Mouse (Mus musculus) mature B cell (primary cell): ENCODE measurements around the gene Wdr5.

Experiments used
- in situ Hi-C: fragments of 300-500 bp; cut with MboI; formaldehyde crosslinking; loops from 2 replicates; pipeline ENCODE4 v1.14.3; 2019

The Wdr5 gene

DNA sequence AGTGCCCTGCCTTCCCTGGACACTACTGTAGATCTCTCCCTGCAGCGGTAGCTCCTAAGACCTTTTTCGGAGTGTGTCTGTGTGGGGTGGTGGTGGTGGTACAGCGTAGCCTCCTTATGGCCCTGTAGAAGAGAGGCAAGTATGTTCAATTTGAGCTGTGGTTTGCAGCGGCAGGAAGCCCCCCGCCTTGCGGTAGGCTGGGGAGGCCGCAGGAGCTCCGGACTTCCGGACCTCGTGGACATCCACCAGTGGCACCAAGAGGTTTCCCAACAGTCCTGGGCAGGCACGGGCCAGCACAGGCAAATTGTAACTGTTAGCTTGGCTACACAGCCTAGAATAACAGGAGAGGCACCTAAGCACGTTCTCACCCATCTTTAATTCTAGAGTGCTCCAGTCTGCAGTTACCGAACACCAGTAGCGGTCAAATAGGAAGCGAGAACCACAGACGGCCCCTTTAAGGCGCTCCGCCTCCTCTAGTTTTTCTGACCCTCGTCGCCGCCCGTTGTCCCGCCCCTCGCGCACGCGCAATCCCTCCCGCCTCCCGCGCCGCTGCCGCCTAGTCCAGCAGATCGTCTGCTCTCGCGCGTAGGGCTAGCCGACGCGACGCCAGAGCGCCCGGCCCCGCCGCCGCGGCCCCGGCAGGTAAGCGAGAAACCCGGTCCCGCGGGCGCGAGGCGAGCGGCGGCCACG, at the start of gene Wdr5:
Wdr5 (plus strand) TSS at position 519 of the 690 bp plus-strand sequence.
- in situ Hi-C loops, result no loop called here

DNA sequence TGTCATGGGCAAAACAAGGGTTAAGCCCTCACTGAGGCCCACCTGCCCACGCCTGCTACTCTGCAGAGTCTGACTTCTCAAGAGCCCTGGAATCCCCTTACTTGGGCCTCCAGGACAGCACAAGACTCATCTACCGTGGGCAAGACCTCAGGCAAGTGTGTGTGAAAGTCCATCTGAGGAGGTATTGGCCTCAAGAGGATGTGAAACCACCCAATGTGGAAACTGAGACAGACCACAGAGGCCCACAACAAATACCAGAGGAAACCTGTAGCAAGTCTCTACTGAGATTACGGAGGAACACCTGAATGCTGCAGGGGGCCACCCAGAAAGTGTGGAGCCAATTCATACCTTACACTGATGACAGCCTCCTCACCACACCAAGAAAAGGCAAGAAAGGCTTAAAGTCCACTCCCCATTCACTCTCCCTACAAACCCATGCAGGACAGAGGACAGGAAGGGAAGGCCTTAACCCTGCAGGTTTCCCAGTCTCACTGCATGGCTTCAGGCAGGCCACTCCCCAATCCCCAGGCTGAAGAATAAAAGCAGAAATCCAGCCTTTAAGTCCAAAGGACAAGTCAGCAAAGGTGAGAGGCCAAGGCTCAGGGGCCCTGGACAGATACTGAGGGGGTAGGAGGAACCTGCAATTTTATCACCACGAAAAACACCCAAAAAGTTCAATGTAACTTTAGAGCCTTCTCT, 45.5 kb upstream of the Wdr5 start:
- in situ Hi-C loops, result no loop called here

DNA sequence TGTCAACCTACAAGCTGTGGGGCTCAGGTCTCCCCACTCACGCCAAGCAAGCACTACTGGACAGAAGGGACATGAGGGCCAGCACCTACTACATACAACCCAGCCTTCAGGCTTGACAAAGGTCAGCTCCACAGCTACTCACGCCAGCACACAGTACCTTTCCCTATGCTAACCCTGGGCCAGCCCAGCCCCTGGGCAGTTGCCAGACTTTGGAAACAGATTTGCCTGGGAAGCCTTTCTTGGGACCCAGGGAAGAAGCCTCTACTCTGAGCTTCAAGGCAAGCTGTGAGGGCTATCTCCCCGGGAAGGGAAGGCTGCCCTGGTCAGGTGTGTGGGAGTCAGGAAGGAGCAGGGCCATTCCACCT, 45.0 kb upstream of the Wdr5 start:
- in situ Hi-C loops, result no loop called here

DNA sequence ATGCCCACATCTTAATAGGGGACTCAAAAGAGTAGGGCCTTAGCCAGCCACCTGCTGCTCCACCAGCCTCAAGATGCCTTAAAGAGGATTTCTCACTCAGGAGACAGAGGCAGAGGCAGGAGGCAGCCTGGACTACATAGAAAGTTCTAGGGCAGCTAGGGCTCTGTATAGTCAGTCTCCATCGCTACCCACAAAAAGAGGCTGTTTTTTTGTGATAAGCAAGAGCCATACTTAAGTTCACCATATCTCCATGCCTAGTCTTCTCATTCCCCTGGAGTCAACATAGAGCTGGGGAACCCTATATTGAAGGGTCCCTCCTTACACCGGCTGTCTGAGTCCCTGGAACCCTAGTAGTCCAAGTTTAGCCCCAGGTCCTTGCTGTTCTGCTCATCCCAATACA, 44.4 kb upstream of the Wdr5 start:
- in situ Hi-C loops, result no loop called here

DNA sequence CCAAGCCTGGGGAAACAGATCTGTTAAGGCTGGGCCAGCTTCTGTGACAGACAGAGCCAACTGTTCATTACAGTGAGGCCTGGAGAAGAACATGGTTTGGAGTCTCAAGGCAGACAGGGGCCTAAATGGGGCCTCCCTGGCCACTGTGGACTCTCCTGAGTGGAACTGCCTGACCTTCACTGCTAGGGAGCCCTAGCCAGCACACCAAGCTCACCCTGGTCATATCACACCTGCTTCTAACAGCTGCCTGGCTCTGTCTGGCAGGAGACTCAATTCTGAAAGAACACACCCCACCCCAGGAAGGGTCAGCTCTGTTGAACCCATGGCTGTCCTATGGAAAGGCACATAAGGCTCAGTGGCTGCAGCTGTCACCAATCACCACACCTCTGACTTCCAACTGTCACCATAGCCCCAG, 43.8 kb upstream of the Wdr5 start:
- in situ Hi-C loops, result no loop called here

DNA sequence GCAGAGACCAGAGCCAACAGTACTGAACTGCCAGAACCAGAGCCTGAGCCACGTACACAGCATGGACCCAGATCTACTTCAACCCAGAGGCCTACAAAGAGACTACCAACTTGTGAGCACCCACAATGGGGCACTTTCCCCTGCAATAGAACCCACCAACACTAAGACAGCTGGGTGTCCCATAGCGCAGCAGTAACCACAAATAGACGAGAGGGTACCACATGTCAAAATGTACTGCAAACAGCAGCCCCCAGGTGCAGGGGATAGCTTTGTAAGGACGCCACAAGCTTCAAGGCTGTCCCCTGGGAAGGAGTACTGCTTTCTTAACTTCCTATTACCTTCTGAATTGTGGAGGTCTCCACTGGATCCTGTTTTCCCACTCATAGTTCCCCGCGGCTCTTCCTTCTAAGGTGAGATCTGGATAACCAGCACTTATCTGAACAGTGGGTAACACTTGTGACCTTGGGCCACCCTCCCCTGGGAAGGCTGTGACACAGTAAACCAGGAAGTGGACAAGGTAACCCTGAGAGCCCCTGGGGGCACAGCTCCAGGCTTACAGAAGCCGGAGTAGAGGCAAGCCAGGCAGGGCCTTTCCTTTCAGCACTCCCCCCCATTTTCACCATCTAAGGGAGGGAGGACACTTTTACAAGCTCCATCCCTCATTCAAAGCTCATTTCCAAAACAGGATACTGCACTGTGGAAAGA, 41.7 kb upstream of the Wdr5 start:
- in situ Hi-C loops, result no loop called here

DNA sequence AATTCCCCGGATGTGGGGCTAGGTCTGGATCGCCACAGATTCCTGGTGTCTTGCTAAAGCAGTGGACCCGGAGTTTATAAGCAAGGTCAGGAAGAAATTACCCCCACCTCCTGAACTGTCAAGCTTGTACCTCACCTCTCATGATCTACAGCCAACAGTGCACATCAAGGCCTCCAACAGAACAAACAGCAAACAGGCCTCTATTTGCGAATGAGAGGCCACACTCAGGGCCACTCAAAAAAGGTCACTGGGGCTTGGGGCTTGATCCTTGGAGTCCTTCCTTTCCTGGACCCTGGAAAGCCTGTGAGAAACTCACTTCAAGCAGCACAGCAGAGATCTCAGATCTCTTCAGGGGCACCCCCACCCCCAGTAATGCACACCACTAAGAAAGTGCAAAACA, 41.0 kb upstream of the Wdr5 start:
- in situ Hi-C loops, result no loop called here

DNA sequence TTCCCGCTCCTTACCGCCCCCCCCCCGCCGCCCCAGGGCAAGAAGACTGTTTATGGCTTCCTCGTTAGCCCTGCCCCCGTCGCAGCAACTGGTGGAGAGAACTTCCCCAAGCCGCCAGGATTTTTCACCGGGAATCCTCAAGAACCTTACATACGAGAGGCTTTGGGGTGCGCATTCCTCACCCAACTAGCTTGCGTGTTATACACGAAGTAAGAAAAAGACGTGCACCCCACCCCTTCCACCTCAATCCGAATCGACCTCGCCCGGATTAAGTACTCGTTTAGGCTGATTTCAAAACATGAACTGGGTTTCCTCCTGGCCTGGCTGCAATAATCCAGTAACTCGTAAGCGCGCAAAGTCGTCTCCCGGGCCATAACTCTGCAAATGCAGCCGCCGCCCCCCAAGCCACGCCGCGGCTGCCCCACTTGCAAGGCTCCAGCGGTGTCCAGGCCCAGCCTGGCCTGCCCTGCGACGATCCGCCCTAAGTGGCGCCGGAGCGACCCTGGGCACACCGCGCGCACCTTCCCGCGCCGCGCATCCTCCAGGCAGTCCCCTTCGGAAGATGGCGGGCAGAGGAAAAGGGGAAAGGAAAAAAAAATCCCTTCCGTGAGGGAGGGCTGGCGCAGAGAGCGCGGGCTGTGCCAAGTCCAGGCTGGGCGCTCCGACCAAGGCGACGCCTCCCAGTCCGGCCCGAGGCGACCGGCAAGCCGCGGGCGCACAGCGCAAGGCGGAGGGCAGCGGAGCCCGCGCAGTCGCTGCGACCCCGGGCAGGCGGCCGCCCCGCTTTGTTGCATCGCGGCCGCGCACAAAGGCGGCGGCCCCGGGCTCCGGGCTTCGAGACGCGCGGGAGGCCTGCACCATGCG, 40.1 kb upstream of the Wdr5 start:
- in situ Hi-C loops, result loop anchor here (25.0 kb wide), 1 partner anchor 287 kb away; no protein-coding TSS in a partner anchor

DNA sequence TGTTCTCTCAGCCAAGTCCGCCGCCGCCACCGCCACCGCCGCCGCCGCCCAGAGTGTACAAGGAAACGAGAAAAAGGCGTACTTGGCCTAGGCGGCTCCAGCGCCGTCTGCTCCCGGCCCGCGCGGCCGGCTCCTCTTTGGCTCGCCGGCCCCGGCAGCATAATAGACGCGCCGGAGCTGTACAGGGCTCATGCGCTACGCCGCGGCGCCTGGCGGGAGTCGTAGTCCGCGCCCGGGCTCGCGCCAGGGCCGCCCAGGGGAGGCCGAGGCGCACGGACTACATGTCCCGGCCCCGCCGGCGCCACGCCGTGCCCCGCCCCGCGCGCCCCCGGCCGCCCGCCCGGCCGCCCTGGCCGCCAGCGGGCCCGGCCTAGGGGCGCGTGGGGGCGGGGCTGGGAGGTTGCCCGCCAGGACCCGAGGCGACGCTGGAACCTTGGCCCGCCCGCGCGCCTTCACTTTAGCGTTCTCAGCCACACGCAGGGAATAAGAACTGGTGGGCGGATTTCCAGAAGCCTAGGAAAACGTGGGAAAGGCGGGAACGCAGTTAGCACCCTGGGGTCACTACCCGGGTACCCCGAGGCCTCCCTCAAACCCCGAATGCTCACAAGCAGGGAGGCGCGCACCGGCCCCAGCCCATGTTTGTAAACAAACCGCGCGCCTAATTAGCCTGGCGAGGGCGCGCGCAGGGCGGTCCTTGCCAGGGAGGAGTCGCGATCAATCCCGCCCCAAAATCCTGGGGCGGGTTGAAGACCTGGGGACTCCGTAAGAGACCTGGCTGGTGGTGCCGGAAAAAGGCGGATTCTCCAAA, 39.3 kb upstream of the Wdr5 start:
- in situ Hi-C loops, result loop anchor here (25.0 kb wide), 1 partner anchor 287 kb away; no protein-coding TSS in a partner anchor

DNA sequence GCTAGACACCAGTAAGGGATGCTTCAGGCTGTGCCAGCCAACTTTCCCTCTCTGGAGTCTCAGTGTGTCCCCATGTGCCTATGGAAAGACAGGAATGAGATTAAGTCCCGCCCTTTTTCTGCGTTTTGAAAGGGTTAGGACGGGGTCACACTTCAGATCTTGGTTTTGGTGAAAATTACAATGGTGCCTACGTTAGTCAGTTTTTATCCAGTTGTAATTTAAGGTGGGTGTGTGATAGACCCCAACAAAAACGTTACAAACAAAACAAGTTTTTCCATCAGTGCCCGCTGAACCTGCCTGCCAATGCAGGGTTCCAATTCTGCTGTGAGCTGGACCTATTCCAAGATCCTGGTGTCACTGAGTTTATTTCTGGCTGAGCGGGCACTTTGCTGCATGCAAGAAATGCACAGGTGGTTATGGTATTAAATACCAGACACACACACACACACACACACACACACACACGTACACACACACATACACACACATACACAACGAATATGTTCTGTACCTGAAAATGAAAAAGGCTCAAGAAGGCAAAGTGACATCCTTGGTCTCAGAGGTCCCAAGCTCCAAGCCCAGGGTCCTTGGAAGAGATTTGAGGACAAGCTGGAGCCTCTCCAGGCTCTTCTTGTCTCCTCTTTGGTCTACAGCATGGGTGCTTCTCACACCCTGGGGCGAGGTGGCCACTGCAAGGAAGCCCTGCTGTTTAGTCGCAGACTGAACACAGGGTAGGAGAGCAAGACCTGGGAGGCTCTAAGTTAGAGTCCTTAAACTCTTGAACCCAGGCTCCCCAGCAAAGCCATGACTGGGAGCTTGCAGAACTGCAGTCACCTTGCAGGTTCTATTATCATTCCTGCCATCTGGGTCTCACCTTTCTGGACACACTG, 38.4 kb upstream of the Wdr5 start:
- in situ Hi-C loops, result loop anchor here (25.0 kb wide), 1 partner anchor 286 kb away; no protein-coding TSS in a partner anchor

DNA sequence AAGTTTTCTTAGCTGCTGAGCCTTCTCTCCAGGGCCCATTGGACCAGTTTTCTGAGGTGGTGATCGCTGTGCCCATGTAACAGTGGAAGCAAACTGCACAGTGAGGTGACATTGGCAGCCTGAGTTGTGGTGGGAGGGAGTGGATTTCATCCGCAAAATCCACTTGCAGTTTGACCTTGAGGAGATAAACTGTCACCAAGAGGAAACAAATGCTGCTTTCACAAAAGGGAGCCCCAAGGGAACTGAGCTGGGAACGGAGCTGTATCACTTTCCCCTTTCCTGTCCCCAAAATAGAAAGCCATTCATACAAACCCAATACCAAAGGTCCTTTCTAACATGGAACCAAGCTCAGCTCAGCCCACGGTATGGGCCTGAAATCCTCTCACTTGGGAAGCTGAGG, 35.1 kb upstream of the Wdr5 start:
- in situ Hi-C loops, result loop anchor here (25.0 kb wide), 1 partner anchor 282 kb away; no protein-coding TSS in a partner anchor

DNA sequence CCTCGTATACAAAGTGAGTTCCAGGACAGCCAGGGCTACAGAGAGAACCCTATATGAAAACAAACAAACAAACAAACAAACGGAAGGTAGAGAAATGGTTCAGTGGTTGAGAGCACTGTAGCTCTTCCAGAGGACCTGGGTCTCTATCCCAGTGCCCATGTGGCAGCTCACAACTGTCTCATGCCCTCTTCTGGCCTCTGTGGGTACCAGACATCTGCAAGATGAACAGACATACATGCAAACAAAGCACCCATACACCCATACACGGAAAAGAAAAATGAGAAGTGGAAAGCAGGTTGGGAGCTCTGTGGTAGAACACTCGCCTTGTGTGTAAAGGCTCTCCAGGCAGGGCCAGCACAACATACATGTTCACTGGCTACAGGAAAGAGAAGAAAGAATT, 34.6 kb upstream of the Wdr5 start:
- in situ Hi-C loops, result loop anchor here (25.0 kb wide), 1 partner anchor 282 kb away; no protein-coding TSS in a partner anchor

DNA sequence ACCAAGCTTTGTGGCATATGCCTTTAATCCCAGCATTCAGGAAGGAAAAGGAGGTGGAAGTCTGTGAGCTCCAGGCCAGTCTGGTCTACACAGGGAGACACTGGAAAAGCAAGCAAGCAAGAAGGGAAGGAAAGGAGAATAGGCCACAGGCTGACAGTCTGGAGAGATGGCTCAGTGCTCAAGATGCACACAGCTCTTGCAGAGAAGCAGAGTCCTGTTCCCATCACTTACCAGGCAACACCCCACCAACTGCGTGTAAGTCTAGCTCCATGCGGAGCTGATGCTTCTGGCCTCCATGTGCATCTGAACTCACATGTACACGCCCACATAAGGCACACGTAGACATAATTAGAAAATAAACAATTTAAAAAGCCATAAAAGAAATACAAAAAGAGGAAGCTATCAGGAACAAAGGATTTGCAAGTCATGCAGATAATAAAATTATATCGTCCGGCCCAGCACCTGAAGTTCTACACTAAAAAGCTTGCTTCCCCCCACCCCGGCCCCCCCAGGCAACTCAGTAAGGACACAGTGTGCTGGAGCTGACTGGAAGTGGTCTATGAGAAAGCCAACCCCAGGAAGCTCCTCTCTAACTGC, 32.6 kb upstream of the Wdr5 start:
- in situ Hi-C loops, result loop anchor here (25.0 kb wide), 1 partner anchor 280 kb away; no protein-coding TSS in a partner anchor

DNA sequence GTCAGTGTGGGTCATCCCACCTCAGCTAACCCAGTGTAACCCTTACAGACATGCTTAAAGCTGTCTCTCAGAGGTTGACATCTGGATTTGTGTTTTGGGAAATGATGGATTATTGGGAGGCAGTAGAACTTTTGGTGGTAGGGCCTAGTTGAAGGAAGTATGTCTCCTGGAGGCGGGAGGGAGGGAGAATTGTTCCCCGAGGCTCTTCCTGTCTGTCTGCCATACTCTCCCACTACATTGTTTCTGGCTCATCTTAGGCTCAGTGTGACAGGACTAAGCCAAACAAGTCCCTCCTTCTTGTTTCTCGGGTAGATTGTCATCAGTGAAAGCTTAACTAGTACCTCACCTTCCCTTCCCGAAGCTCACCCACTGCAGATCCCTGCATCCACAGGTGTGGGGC, 28.2 kb upstream of the Wdr5 start:
- in situ Hi-C loops, result loop anchor here (25.0 kb wide), 1 partner anchor 276 kb away; no protein-coding TSS in a partner anchor

DNA sequence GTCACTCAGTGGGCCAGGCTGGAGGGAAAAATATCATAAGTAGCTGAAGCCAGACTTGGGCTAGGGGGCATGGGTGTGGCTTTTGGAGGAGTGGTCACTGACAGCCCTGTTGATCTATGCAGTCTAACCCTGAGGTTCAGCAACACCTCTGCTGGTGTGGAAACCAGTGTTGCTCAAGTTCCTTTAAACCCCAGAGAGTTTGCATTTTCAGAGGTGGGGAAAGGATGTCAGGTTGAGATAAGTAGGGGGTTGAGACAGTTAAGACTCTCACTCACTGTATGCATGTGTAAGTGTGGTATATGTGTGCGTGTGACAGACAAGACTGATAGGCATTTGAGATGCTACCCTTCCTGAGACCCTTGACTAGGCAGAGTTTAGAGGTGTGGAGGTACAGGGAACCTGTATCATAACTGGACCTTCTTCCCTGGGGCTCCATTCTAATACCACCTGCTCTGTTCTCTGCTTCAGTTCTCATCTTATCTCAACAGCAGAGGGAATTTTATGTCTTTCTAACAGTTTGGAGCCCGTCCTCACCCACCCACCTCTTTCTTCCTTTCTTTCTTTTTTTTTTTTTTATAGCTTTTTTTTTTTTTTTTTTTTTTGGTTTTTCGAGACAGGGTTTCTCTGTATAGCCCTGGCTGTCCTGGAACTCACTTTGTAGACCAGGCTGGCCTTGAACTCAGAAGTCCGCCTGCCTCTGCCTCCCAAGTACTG, 27.5 kb upstream of the Wdr5 start:
- in situ Hi-C loops, result loop anchor here (25.0 kb wide), 1 partner anchor 275 kb away; no protein-coding TSS in a partner anchor

DNA sequence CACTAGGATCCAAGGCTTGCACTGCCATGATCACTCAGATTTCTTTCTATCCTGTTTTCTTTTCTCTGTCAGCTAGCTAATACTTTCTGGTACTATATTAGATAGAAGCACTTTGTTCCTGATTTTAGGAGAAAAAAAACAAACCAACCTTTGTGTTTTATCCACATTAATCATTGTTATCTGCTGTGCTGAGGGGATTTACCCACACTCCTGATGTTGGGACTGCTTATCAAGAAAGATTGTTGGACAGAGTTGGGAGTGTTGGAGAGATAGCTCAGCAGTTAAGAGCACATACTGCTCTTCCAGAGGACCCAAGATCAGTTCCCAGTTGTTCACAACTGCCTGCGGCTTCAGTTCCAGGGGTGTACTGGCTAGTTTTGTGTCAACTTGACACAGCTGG, 26.6 kb upstream of the Wdr5 start:
- in situ Hi-C loops, result loop anchor here (25.0 kb wide), 1 partner anchor 274 kb away; no protein-coding TSS in a partner anchor

DNA sequence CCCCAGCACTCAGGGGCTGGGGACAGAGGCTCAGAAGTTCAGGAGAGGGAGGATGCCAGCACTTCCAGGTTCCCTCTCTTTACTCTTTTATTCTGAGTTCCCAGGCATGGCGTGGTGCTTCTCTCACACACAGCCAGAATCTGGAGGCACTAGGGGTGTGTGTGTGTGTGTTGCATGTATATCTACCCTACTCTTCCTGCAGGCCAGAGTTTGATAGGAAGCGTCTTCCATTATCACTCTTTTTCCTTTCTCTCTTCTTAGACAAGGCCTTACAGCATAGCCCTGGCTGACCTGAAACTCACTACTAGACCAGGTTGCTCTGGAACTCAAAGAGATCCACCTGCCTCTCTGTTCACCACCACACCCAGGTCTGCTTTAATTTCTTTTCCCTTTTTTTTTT, 24.0 kb upstream of the Wdr5 start:
- in situ Hi-C loops, result loop anchor here (25.0 kb wide), 1 partner anchor 271 kb away; no protein-coding TSS in a partner anchor

DNA sequence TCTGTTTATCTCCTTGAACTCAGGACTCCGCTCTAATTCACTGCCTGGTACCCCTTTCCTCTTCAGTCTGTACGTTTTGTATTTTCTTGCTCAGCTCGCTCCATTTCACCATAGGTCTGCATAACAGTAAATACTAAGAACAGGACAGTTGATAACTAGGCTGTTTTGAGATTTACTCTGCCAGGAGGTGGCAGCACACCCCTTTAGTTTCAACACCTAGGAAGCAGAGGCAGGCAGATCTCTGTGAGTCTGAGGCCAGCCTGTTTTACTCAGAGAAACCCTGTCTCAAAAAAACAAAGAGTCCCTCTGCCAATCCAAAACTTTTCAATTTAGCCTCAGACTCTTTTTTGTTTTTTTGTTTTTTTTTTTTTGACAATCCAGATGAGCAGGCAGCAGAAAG, 21.0 kb upstream of the Wdr5 start:
- in situ Hi-C loops, result loop anchor here (25.0 kb wide), 1 partner anchor 268 kb away; no protein-coding TSS in a partner anchor
